Mouse (Mus musculus) E14TG2a.4 (cell line): Measurements from ENCODE around the gene Slc13a2.

Experiments
- CTCF ChIP-seq: conservative IDR thresholded peaks from 2 replicates; pipeline ENCODE4 v1.5.1; 2014; ENCODE audit warnings: low read length
- NANOG ChIP-seq: IDR thresholded peaks from 2 replicates; pipeline ENCODE4 v1.6.1; 2014; ENCODE audit warnings: borderline replicate concordance, low read length, mixed read lengths
- POU5F1 ChIP-seq: IDR thresholded peaks from 2 replicates; pipeline ENCODE4 v1.6.1; 2014; ENCODE audit warnings: low read length, borderline replicate concordance

DNA sequence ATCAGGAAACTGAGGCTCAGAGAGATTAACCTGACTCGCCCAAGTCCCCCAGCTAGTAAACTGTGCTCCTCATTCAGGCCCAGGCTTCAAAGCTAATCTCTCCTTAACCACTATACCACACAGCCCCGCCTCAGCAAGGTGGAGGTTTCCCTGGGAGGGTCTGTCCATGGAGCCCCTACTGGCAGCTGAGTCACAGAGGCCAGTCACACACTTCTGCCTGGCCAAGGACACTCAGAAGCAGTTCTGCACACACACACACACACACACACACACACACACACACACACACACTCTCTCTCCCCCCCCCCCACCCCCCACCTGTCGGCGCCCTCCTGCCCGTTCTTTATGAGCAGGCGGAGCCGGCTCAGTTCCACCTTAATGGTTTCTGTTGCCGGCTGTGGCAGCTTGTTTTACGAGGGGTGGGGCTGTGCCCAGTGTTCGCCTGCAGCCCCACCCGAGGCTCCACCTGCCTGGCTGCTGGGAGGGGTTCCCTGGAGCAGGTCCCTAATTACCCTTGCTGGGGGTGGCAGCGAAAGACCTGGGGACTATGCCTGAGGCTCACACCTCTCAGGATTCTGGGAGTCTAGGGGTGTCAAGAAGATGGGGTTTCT lies 44.4 kb downstream of the Slc13a2 start:
- TF ChIP-seq CTCF, result no peak
- TF ChIP-seq NANOG, result no peak
- TF ChIP-seq POU5F1, result no peak
